Mouse (Mus musculus): ENCODE results near the gene Hexim2.

- TF ChIP-seq POLR2A (IDR thresholded peaks at IDR 0.05; ENCODE audit: low read depth, low read length): no peak
- no peak for TF ChIP-seq CTCF (IDR thresholded peaks at IDR 0.05; ENCODE audit: borderline replicate concordance, insufficient read depth, low read length)
These were observed 3.9 kb downstream of the Hexim2 start for GRCm38 (mm10) chr11:103136039-103136577.
